Mouse (Mus musculus): Measurements from ENCODE around the gene Rhox3e. TPM values are rescaled to one million over a fixed set of nuclear protein-coding genes. Genes with fewer than 3 reads are reported as not detected.

The Rhox3e gene
- polyA plus RNA-seq (2012; rRNA removed): not detected in 2 replicates

GRCm38 (mm10) chrX:37541719-37542118, at the start of gene Rhox3e:
TSS of gene Rhox3e (plus strand) at chrX:37542019.

GRCm38 (mm10) chrX:37514059-37514458, 27.8 kb upstream of the Rhox3e start, which contains the start of gene Rhox4d:
TSS of gene Rhox4d (plus strand) at chrX:37514359.

GRCm38 (mm10) chrX:37530152-37530551, 11.7 kb upstream of the Rhox3e start, which contains the start of gene Rhox2e:
TSS of gene Rhox2e (plus strand) at chrX:37530452.

GRCm38 (mm10) chrX:37557112-37557511, 15.3 kb downstream of the Rhox3e start, which contains the start of gene Rhox4e:
TSS of gene Rhox4e (plus strand) at chrX:37557412.

GRCm38 (mm10) chrX:37571105-37571504, 29.3 kb downstream of the Rhox3e start, which contains the start of gene Rhox2f:
TSS of gene Rhox2f (plus strand) at chrX:37571405.

GRCm38 (mm10) chrX:37580692-37581091, 38.9 kb downstream of the Rhox3e start, which contains the start of gene Rhox3f:
TSS of gene Rhox3f (plus strand) at chrX:37580992.

Other genes starting within 250 kb of the Rhox3e start
- not detected in 2 replicates for gene Rhox3a2, start 162.0 kb upstream of the Rhox3e start, polyA plus RNA-seq (2012; rRNA removed)
- not detected in 2 replicates for gene Rhox4a2, start 151.2 kb upstream of the Rhox3e start, polyA plus RNA-seq (2012; rRNA removed)
- not detected in 2 replicates for gene Rhox2b, start 130.0 kb upstream of the Rhox3e start, polyA plus RNA-seq (2012; rRNA removed)
- not detected in 2 replicates for gene Rhox4b, start 109.5 kb upstream of the Rhox3e start, polyA plus RNA-seq (2012; rRNA removed)
- gene Rhox2c, start 88.3 kb upstream of the Rhox3e start, polyA plus RNA-seq (2012; rRNA removed): not detected in 2 replicates
- gene Rhox3c, start 83.4 kb upstream of the Rhox3e start, polyA plus RNA-seq (2012; rRNA removed): not detected in 2 replicates
- not detected in 2 replicates for gene Rhox4c, start 61.7 kb upstream of the Rhox3e start, polyA plus RNA-seq (2012; rRNA removed)
- gene Rhox2d, start 48.6 kb upstream of the Rhox3e start, polyA plus RNA-seq (2012; rRNA removed): not detected in 2 replicates
- not detected in 2 replicates for gene Rhox4d, start 27.7 kb upstream of the Rhox3e start, polyA plus RNA-seq (2012; rRNA removed)
- not detected in 2 replicates for gene Rhox2e, start 11.6 kb upstream of the Rhox3e start, polyA plus RNA-seq (2012; rRNA removed)
- gene Rhox4e, start 15.4 kb downstream of the Rhox3e start, polyA plus RNA-seq (2012; rRNA removed): not detected in 2 replicates
- not detected in 2 replicates for gene Rhox2f, start 29.4 kb downstream of the Rhox3e start, polyA plus RNA-seq (2012; rRNA removed)
- gene Rhox3f, start 39.0 kb downstream of the Rhox3e start, polyA plus RNA-seq (2012; rRNA removed): not detected in 2 replicates
- gene Rhox4f, start 65.7 kb downstream of the Rhox3e start, polyA plus RNA-seq (2012; rRNA removed): not detected in 2 replicates
- gene Rhox3g, start 86.6 kb downstream of the Rhox3e start, polyA plus RNA-seq (2012; rRNA removed): not detected in 2 replicates
- not detected in 2 replicates for gene Rhox2g, start 101.5 kb downstream of the Rhox3e start, polyA plus RNA-seq (2012; rRNA removed)
- gene Rhox4g, start 109.3 kb downstream of the Rhox3e start, polyA plus RNA-seq (2012; rRNA removed): not detected in 2 replicates
- gene Rhox3h, start 126.7 kb downstream of the Rhox3e start, polyA plus RNA-seq (2012; rRNA removed): not detected in 2 replicates
- not detected in 2 replicates for gene Rhox2h, start 131.3 kb downstream of the Rhox3e start, polyA plus RNA-seq (2012; rRNA removed)

Measured in ovary, adult 2 months (tissue).